8 mouse cellular contexts compared by ENCODE assay signal in genomic region chr7:127931351-127932135, GRCm38 (mm10). TPM values are rescaled to one million over a fixed set of nuclear protein-coding genes. Genes with fewer than 3 reads are reported as not detected.
DNase-seq lines count a peak whose midpoint lies in the region; ATAC-seq lines count a peak whose summit lies in the region.

No protein-coding gene starts in this region.

- peak; percentile 21 for ATAC-seq in granulocyte monocyte progenitor cell, adult 5-6 weeks (replicated peaks; ENCODE audit: poor library complexity, severe bottlenecking)

- H3K36me3 ChIP-seq in limb, embryonic 10.5 days = peaks cover 9% of the 10 kb centered on the region

- H3K4me3 ChIP-seq in limb, embryonic 10.5 days = no peak overlapping the region

- peaks cover 39% of the 10 kb centered on the region for H3K27me3 ChIP-seq in limb, embryonic 10.5 days (ENCODE audit: low read depth, poor library complexity, severe bottlenecking)

- H3K9me3 ChIP-seq in limb, embryonic 10.5 days (replicated peaks) = no peaks in the 10 kb centered on the region

- peaks cover 62% of the 10 kb centered on the region for H3K4me1 ChIP-seq in limb, embryonic 10.5 days

- 51% methylated on average over 13 of the region's 13 CpGs for WGBS in limb, embryonic 10.5 days

- H3K27ac ChIP-seq in limb, embryonic 10.5 days = peak overlapping the region; percentile 42; the same call in 1 of the 2 replicates

- peak; percentile 70 for DNase-seq in urinary bladder, postnatal 14 days (ENCODE audit: low spot score)
- DNase-seq in urinary bladder, adult 2 months (ENCODE audit: low spot score) = no peak
- DNase-seq in limb, embryonic 10.5 days (ENCODE audit: low spot score) = no peak
- DNase-seq in right cerebral cortex, postnatal 25 days = no peak
- no peak for DNase-seq in retina, embryonic 14.5 days (ENCODE audit: low spot score)
- no peak for DNase-seq in cerebellum, adult 11-12 months
- no peak for DNase-seq in frontal cortex, postnatal 10 days (ENCODE audit: low spot score in 2 of 2)

RNA-seq across cellular contexts. Expression of gene Prss8, which starts 1.6 kb away (rescaled TPM):
- polyA plus RNA-seq in urinary bladder, adult 2 months (2012; rRNA removed) = 54.6 and 66.0 TPM in 2 replicates
- total RNA-seq in granulocyte monocyte progenitor cell, adult 5-6 weeks (2014; fragmentation: Nextera tagmentation) = not detected in 2 replicates
- total RNA-seq in granulocyte monocyte progenitor cell, adult 5-6 weeks (2017) = 0.52 TPM in 1 of 2 replicates, not detected in the other
- 6.3 and 7.2 TPM in 2 replicates for polyA plus RNA-seq in limb, embryonic 10.5 days (2016; fragmentation: Nextera tagmentation; extraction: Ambion mirVana)

RNA-seq across cellular contexts. Expression of gene Prss36, which starts 15.0 kb away (rescaled TPM):
- polyA plus RNA-seq in urinary bladder, adult 2 months (2012; rRNA removed) = 10.2 and 13.5 TPM in 2 replicates
- total RNA-seq in granulocyte monocyte progenitor cell, adult 5-6 weeks (2014; fragmentation: Nextera tagmentation) = 0.92 and 7.3 TPM in 2 replicates
- 0.90 and 3.3 TPM in 2 replicates for total RNA-seq in granulocyte monocyte progenitor cell, adult 5-6 weeks (2017)
- 9.7 and 10.1 TPM in 2 replicates for polyA plus RNA-seq in limb, embryonic 10.5 days (2016; fragmentation: Nextera tagmentation; extraction: Ambion mirVana)

RNA-seq across cellular contexts. Expression of gene Kat8, which starts 19.2 kb away (rescaled TPM):
- polyA plus RNA-seq in urinary bladder, adult 2 months (2012; rRNA removed) = 27.2 and 31.9 TPM in 2 replicates
- total RNA-seq in granulocyte monocyte progenitor cell, adult 5-6 weeks (2014; fragmentation: Nextera tagmentation) = 20.4 and 25.0 TPM in 2 replicates
- total RNA-seq in granulocyte monocyte progenitor cell, adult 5-6 weeks (2017) = 18.1 and 21.0 TPM in 2 replicates
- 48.0 and 53.0 TPM in 2 replicates for polyA plus RNA-seq in limb, embryonic 10.5 days (2016; fragmentation: Nextera tagmentation; extraction: Ambion mirVana)

RNA-seq across cellular contexts. Expression of gene Bckdk, which starts 27.7 kb away (rescaled TPM):
- polyA plus RNA-seq in urinary bladder, adult 2 months (2012; rRNA removed) = 71.8 and 76.9 TPM in 2 replicates
- total RNA-seq in granulocyte monocyte progenitor cell, adult 5-6 weeks (2014; fragmentation: Nextera tagmentation) = 63.3 and 78.0 TPM in 2 replicates
- 38.6 and 50.5 TPM in 2 replicates for total RNA-seq in granulocyte monocyte progenitor cell, adult 5-6 weeks (2017)
- polyA plus RNA-seq in limb, embryonic 10.5 days (2016; fragmentation: Nextera tagmentation; extraction: Ambion mirVana) = 130 and 137 TPM in 2 replicates

RNA-seq across cellular contexts. Expression of gene Fus, which starts 35.7 kb away (rescaled TPM):
- 388 and 390 TPM in 2 replicates for polyA plus RNA-seq in urinary bladder, adult 2 months (2012; rRNA removed)
- 319 and 323 TPM in 2 replicates for total RNA-seq in granulocyte monocyte progenitor cell, adult 5-6 weeks (2014; fragmentation: Nextera tagmentation)
- 60.8 and 62.2 TPM in 2 replicates for total RNA-seq in granulocyte monocyte progenitor cell, adult 5-6 weeks (2017)
- polyA plus RNA-seq in limb, embryonic 10.5 days (2016; fragmentation: Nextera tagmentation; extraction: Ambion mirVana) = 408 and 469 TPM in 2 replicates
